Mouse (Mus musculus) frontal cortex, postnatal 10 days (tissue): ENCODE results near the gene Med13.
"Not testable (repeated sequence)": the region's sequence is repeated elsewhere in the genome, so short reads cannot be mapped to it uniquely, and the experiment has no call there.

Experiments used
- DNase-seq, 2 experiments: peaks; one replicate each; pipeline ENCODE4 v3.0.0; 2022; ENCODE audit warnings: low spot score in 2 of 2, mixed read lengths in 1 of 2

Gene Med13

GRCm38 (mm10) chr11:86380521-86381238 is 23.3 kb upstream of the Med13 start:
- no peak for DNase-seq

- no peak for DNase-seq
Measured at GRCm38 (mm10) chr11:86378981-86379380, 21.6 kb upstream of the Med13 start.

- DNase-seq = no peak
Measured at GRCm38 (mm10) chr11:86377841-86378240, 20.4 kb upstream of the Med13 start.

- no peak for DNase-seq
Measured at GRCm38 (mm10) chr11:86376707-86377106, 19.3 kb upstream of the Med13 start.

- no peak for DNase-seq
Measured at GRCm38 (mm10) chr11:86375086-86375485, 17.7 kb upstream of the Med13 start.

GRCm38 (mm10) chr11:86371266-86371665 is 13.9 kb upstream of the Med13 start:
- DNase-seq = no peak

- DNase-seq = no peak
Measured at GRCm38 (mm10) chr11:86369860-86370259, 12.5 kb upstream of the Med13 start.

- DNase-seq = no peak
Measured at GRCm38 (mm10) chr11:86369003-86369402, 11.6 kb upstream of the Med13 start.

GRCm38 (mm10) chr11:86364709-86365452 is 7.5 kb upstream of the Med13 start:
- DNase-seq = no peak

GRCm38 (mm10) chr11:86357984-86358528 is 654 bp upstream of the Med13 start:
- peak; percentile 97 for DNase-seq

- no peak for DNase-seq
Measured at GRCm38 (mm10) chr11:86356007-86356853, 1.2 kb downstream of the Med13 start.

GRCm38 (mm10) chr11:86353586-86353985 is 3.8 kb downstream of the Med13 start:
- DNase-seq = no peak

GRCm38 (mm10) chr11:86351766-86352315 is 5.6 kb downstream of the Med13 start:
- DNase-seq = no peak

GRCm38 (mm10) chr11:86350636-86351138 is 6.7 kb downstream of the Med13 start:
- DNase-seq = no peak

GRCm38 (mm10) chr11:86349325-86349724 is 8.1 kb downstream of the Med13 start:
- no peak for DNase-seq

- DNase-seq = no peak
Measured at GRCm38 (mm10) chr11:86348872-86349271, 8.5 kb downstream of the Med13 start.

GRCm38 (mm10) chr11:86347387-86348122 is 9.8 kb downstream of the Med13 start:
- DNase-seq = no peak

- DNase-seq = no peak
Measured at GRCm38 (mm10) chr11:86346525-86346924, 10.9 kb downstream of the Med13 start.

- not testable (repeated sequence) for DNase-seq
Measured at GRCm38 (mm10) chr11:86344940-86345339, 12.5 kb downstream of the Med13 start.

- DNase-seq = no peak
Measured at GRCm38 (mm10) chr11:86324251-86324650, 33.2 kb downstream of the Med13 start.

- DNase-seq = not testable (repeated sequence)
Measured at GRCm38 (mm10) chr11:86314992-86315391, 42.4 kb downstream of the Med13 start.
